Mouse (Mus musculus): ENCODE data around the gene Nr5a1. TPM values are rescaled to one million over a fixed set of nuclear protein-coding genes. Genes with fewer than 3 reads are reported as not detected.

Gene Nr5a1
- polyA plus RNA-seq, 1 experiment from 2014 or later, result not detected

DNA sequence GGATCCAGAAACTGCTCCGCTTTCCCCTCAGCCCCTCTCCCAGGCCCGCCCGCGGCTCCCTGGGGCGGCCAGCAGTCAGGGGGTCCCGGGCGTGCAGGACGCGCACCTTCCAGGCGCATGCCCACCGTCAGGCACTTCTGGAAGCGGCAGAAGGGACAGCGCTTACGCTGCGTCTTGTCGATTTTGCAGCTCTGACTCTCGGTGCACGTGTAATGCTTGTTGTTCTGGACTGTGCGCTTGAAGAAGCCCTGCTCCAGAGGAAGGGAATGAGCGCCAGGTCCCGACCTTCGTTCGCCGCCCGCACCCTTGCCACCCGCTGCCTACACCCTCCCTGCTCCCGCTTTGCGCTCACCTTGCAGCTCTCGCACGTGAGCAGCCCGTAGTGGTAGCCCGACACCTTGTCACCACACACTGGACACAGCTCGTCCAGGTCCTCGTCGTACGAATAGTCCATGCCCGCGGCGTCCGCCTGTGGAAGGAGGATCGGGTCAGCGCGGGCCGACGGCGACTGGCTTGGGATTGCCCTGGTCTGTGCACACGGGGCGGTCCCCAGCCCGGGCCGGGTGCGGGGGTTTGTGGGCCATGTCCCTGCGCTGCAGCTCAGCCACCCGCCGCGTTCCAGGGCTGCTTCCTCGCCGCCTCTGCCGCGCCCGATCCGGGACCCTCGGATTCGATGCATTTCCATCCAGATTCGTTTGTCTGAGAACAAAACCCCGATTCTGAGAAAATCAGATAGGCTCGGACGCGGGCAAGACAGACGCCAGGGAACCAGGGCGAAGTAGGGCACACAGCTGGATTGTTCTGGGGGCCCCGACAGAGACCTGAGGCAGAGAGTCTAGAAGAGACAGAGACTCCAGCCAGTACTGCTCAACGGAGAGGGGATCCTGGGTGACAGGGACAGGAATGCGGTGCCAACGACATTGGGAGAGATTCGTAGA lies 3.8 kb downstream of the Nr5a1 start:
- Histone ChIP-seq H3K4me2 (ENCODE audit: low read depth, low read length) (peak overlapping the region; percentile 15; the same call in 1 of the 2 replicates), H3K4me1 (ENCODE audit: control insufficient read depth, insufficient read depth, low read length) (peaks cover 9% of the 10 kb centered on the region; the same call in 1 of the 2 replicates), H3K27me3 (ENCODE audit: control insufficient read depth, insufficient read depth, low read length) (peaks cover 58% of the 10 kb centered on the region), H3K9me3 (ENCODE audit: control insufficient read depth, low read length) (no peaks in the 10 kb centered on the region), H3K27ac (ENCODE audit: low read depth, low read length) (no peak overlapping the region), H3K9ac (replicated peaks; ENCODE audit: low read depth, low read length) (no peak overlapping the region), H3K4me3 (ENCODE audit: low read depth, low read length) (0 out of 2 replicates have a peak overlapping the region, but pooled peaks have one; percentile 7), H3K36me3 (ENCODE audit: control insufficient read depth, insufficient read depth, low read length) (no peaks in the 10 kb centered on the region)
- under 1% methylated on average over 72 of the region's 75 CpGs for WGBS
- ATAC-seq (ENCODE audit: low read depth), result peak; percentile 31

DNA sequence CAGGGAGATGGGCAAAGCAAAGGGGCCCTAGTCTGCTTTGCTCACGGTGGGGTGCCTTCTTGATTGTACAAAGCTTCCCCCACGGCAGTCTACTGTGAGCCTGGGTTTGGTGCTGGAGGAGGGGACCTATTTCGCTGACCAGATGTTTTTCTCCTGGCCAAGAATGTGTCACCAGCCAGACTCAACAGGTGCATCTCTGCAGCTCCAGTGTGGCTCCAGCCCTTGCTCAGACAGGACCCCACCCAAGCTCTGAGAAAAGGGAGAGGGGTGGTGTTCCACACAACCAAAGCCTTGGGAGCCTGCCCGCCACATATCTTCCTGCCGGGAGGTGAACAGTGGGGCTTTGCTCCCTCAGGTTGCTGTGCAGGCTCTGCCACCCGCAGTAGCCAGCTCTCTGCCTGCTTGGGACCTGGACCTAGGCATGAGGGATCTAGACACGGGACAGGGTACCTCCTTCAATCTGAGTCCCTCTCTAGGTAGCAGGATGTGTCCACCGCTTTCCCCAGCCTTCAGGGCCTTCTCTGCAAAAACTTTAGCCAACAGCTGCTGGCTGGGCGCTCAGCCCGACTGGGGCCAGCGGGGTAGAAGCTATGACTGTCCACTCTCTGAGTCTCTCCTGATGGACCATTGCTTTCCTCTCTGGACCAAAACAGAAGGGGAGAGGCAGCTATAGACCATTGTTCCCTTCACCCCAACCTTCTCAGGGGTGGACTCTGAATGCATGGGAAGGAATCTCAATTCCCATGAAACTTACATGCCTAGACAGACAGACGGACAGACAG lies 5.2 kb downstream of the Nr5a1 start:
- ATAC-seq (ENCODE audit: low read depth), result no peak
- H3K27ac ChIP-seq (ENCODE audit: low read depth, low read length), result no peak overlapping the region
- H3K9me3 ChIP-seq (ENCODE audit: control insufficient read depth, low read length), result no peaks in the 10 kb centered on the region
- no peak overlapping the region for H3K9ac ChIP-seq (replicated peaks; ENCODE audit: low read depth, low read length)
- peaks cover 58% of the 10 kb centered on the region for H3K27me3 ChIP-seq (ENCODE audit: control insufficient read depth, insufficient read depth, low read length)
- WGBS, result 23% methylated on average over 12 of the region's 12 CpGs
- H3K4me2 ChIP-seq (ENCODE audit: low read depth, low read length), result no peak overlapping the region
- no peak overlapping the region for H3K4me3 ChIP-seq (ENCODE audit: low read depth, low read length)
- peaks cover 9% of the 10 kb centered on the region; the same call in 1 of the 2 replicates for H3K4me1 ChIP-seq (ENCODE audit: control insufficient read depth, insufficient read depth, low read length)
- no peaks in the 10 kb centered on the region for H3K36me3 ChIP-seq (ENCODE audit: control insufficient read depth, insufficient read depth, low read length)

DNA sequence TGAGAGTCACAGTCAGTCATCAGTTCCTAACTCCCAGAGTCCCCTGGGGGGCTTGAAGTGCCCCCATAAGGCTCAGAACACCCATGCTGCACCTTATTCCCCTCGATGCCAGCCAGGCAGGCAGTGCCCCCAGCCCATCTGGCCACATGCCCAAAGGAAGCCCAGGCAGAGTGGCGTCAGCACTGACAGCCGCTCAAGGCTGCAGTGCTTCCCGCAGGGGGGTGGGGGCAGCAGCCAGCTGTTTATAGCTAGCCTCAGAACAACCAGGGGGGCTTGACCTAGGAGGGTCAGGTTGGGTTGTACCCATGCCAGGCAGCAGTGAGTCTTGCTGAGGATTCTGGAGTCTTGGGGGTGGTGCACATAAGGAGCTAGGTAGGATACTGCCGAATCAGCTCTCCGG lies 7.7 kb downstream of the Nr5a1 start:
- no peaks in the 10 kb centered on the region for H3K9me3 ChIP-seq (ENCODE audit: control insufficient read depth, low read length)
- H3K27me3 ChIP-seq (ENCODE audit: control insufficient read depth, insufficient read depth, low read length), result peaks cover 42% of the 10 kb centered on the region
- no peak for ATAC-seq (ENCODE audit: low read depth)
- 39% methylated on average over 6 of the region's 6 CpGs for WGBS
- no peak overlapping the region for H3K27ac ChIP-seq (ENCODE audit: low read depth, low read length)
- no peak overlapping the region for H3K4me3 ChIP-seq (ENCODE audit: low read depth, low read length)
- H3K9ac ChIP-seq (replicated peaks; ENCODE audit: low read depth, low read length), result no peak overlapping the region
- H3K4me2 ChIP-seq (ENCODE audit: low read depth, low read length), result no peak overlapping the region
- H3K4me1 ChIP-seq (ENCODE audit: control insufficient read depth, insufficient read depth, low read length), result peaks cover 6% of the 10 kb centered on the region; the same call in 1 of the 2 replicates
- H3K36me3 ChIP-seq (ENCODE audit: control insufficient read depth, insufficient read depth, low read length), result no peaks in the 10 kb centered on the region

DNA sequence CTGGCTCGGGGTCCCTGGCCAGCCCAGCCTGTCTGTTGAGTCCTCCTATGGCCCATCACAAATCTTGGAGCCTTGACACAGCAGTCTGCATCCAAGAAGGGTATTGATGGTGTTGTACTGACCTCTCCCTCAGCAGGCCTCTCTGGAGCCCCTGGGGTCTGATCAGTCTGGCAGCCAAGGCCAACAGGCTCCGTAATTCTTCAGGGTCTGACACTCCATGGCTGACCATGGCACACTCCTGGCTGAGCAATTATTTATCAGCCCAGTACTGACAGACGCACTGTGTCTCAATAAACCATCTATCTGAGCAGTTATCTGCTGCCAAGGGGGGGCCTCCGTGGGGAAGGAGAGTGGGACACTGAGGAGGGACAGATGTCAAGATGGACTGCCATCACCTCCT lies 9.3 kb downstream of the Nr5a1 start:
- peaks cover 40% of the 10 kb centered on the region for H3K27me3 ChIP-seq (ENCODE audit: control insufficient read depth, insufficient read depth, low read length)
- no peak overlapping the region for H3K4me3 ChIP-seq (ENCODE audit: low read depth, low read length)
- no peaks in the 10 kb centered on the region for H3K4me1 ChIP-seq (ENCODE audit: control insufficient read depth, insufficient read depth, low read length)
- H3K9me3 ChIP-seq (ENCODE audit: control insufficient read depth, low read length), result no peaks in the 10 kb centered on the region
- 59% methylated on average over 4 of the region's 4 CpGs for WGBS
- H3K36me3 ChIP-seq (ENCODE audit: control insufficient read depth, insufficient read depth, low read length), result no peaks in the 10 kb centered on the region
- H3K27ac ChIP-seq (ENCODE audit: low read depth, low read length), result no peak overlapping the region
- ATAC-seq (ENCODE audit: low read depth), result no peak
- H3K9ac ChIP-seq (replicated peaks; ENCODE audit: low read depth, low read length), result no peak overlapping the region
- no peak overlapping the region for H3K4me2 ChIP-seq (ENCODE audit: low read depth, low read length)

DNA sequence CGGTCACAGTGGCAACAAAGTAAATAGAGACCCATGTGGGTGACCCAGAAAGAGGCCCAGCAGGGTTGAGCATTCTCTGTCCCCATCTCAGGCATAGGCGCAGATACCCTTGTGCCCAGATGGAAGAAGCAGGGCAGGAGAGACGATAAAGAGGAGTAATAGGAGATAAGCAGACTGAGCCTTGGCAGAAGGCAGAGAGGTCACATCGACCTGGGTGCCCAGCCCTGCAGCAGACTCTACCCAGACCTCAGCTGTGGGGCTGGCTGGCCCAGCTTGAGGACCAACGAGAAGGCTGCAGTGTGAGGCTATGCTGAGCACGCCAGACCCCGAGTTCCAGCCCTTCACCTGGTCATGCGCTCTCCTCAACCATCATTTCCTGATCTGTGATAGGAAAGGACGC lies 10.0 kb downstream of the Nr5a1 start:
- no peaks in the 10 kb centered on the region for H3K9me3 ChIP-seq (ENCODE audit: control insufficient read depth, low read length)
- peaks cover 33% of the 10 kb centered on the region for H3K27me3 ChIP-seq (ENCODE audit: control insufficient read depth, insufficient read depth, low read length)
- H3K9ac ChIP-seq (replicated peaks; ENCODE audit: low read depth, low read length), result no peak overlapping the region
- H3K4me2 ChIP-seq (ENCODE audit: low read depth, low read length), result no peak overlapping the region
- no peaks in the 10 kb centered on the region for H3K4me1 ChIP-seq (ENCODE audit: control insufficient read depth, insufficient read depth, low read length)
- no peak overlapping the region for H3K27ac ChIP-seq (ENCODE audit: low read depth, low read length)
- ATAC-seq (ENCODE audit: low read depth), result no peak
- no peak overlapping the region for H3K4me3 ChIP-seq (ENCODE audit: low read depth, low read length)
- H3K36me3 ChIP-seq (ENCODE audit: control insufficient read depth, insufficient read depth, low read length), result no peaks in the 10 kb centered on the region
- WGBS, result 82% methylated on average over 9 of the region's 9 CpGs

DNA sequence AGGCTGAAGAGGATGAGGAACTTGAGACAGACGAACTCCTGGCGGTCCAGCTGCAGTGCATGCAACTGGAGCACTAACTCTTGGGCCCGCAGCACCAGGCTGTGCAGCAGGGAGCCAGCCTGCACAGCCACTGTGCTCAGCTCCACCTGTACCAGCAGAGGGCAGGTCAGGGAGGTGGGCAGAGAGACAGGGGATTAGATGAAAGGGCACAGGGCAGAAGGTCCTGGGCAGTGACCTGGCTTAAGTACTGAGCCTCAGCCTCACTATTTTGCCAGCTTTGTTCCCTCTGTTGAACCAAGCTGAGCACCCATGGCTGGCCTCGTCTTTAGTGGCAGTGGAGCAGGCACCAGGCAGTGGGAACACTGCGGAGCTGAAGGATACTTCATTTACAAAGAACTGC lies 14.2 kb downstream of the Nr5a1 start:
- H3K4me2 ChIP-seq (ENCODE audit: low read depth, low read length), result no peak overlapping the region
- H3K9me3 ChIP-seq (ENCODE audit: control insufficient read depth, low read length), result no peaks in the 10 kb centered on the region
- H3K4me1 ChIP-seq (ENCODE audit: control insufficient read depth, insufficient read depth, low read length), result peaks cover 3% of the 10 kb centered on the region; the same call in 1 of the 2 replicates
- 76% methylated on average over 5 of the region's 5 CpGs for WGBS
- H3K4me3 ChIP-seq (ENCODE audit: low read depth, low read length), result no peak overlapping the region
- no peaks in the 10 kb centered on the region for H3K27me3 ChIP-seq (ENCODE audit: control insufficient read depth, insufficient read depth, low read length)
- no peak overlapping the region for H3K9ac ChIP-seq (replicated peaks; ENCODE audit: low read depth, low read length)
- no peaks in the 10 kb centered on the region for H3K36me3 ChIP-seq (ENCODE audit: control insufficient read depth, insufficient read depth, low read length)
- ATAC-seq (ENCODE audit: low read depth), result no peak
- no peak overlapping the region for H3K27ac ChIP-seq (ENCODE audit: low read depth, low read length)

DNA sequence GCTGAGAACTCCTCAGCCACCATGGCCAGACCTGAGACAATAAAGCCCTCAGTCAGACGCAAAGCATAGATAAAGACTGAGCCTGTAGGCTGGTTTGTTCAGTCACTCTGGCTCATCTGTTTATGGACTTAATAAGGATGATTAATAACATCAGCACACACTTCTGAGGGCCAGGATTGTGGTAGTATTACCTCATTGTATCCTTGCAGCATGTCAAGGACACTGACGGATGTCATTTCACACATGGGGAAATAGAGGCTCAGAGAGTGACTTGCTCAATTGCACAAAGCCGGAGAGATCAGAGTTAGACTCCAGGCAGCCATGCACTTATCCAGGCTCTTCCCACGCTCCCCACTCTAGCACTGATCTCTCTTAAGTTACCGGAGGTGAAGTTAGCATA lies 15.7 kb downstream of the Nr5a1 start:
- H3K9me3 ChIP-seq (ENCODE audit: control insufficient read depth, low read length), result no peaks in the 10 kb centered on the region
- H3K4me3 ChIP-seq (ENCODE audit: low read depth, low read length), result no peak overlapping the region
- H3K27me3 ChIP-seq (ENCODE audit: control insufficient read depth, insufficient read depth, low read length), result no peaks in the 10 kb centered on the region
- ATAC-seq (ENCODE audit: low read depth), result no peak
- no peaks in the 10 kb centered on the region for H3K36me3 ChIP-seq (ENCODE audit: control insufficient read depth, insufficient read depth, low read length)
- H3K4me2 ChIP-seq (ENCODE audit: low read depth, low read length), result no peak overlapping the region
- no peak overlapping the region for H3K9ac ChIP-seq (replicated peaks; ENCODE audit: low read depth, low read length)
- WGBS, result 92% methylated on average over 5 of the region's 5 CpGs
- H3K4me1 ChIP-seq (ENCODE audit: control insufficient read depth, insufficient read depth, low read length), result peaks cover 3% of the 10 kb centered on the region; the same call in 1 of the 2 replicates
- no peak overlapping the region for H3K27ac ChIP-seq (ENCODE audit: low read depth, low read length)

DNA sequence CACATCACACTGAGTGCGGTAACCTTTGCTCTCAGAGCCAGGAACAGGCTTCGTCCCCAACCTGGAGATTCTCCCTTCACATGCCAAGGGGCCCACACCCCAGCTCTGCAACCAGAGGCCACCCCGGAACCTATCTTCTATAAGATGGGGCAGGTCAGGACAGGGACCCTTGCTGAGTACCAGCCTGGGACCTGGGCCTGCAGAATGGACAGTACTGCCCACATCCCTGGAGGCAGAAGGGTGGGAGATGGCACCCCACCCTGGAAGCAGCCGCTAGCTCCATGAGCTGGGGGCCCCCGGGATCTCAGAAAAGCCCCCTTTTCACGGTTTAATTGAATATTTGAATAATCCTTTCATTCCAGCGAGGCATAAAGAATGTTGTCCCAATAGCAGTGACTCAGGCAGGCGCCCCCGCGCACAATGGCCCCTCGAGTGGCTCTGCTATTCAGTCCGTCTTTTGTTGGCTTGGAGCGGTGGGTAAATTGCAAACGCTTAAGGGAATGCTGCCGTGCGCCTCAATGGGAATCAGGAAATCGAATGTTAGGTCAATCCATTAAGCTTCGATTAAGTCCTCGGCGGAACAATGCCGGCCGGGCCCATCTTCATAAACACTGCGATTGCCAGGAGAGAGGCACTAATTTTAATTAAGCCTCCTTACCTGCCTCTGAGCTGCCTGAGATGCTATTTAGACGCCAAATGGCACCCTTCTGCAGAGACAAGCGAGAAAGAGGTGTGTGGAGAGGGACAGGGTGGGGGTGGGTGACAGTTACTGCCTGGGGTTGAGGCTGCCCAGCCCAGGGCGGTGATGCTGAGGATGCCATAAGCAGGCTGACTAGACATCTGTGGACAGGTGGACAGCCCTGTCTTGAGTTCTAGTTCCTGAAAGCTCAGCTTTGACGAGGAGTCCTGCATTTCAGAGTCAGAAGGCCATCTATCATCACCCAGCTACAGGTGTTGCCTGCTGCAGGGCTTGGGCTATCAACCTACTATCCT lies 16.9 kb downstream of the Nr5a1 start:
- Histone ChIP-seq H3K4me1 (ENCODE audit: control insufficient read depth, insufficient read depth, low read length) (peaks cover 3% of the 10 kb centered on the region; the same call in 1 of the 2 replicates), H3K27ac (ENCODE audit: low read depth, low read length) (no peak overlapping the region), H3K9me3 (ENCODE audit: control insufficient read depth, low read length) (no peaks in the 10 kb centered on the region), H3K27me3 (ENCODE audit: control insufficient read depth, insufficient read depth, low read length) (no peaks in the 10 kb centered on the region), H3K9ac (replicated peaks; ENCODE audit: low read depth, low read length) (no peak overlapping the region; the same call in 1 of the 2 replicates), H3K4me3 (ENCODE audit: low read depth, low read length) (no peak overlapping the region), H3K36me3 (ENCODE audit: control insufficient read depth, insufficient read depth, low read length) (no peaks in the 10 kb centered on the region), H3K4me2 (ENCODE audit: low read depth, low read length) (no peak overlapping the region)
- WGBS, result 20% methylated on average over 27 of the region's 27 CpGs
- no peak for ATAC-seq (ENCODE audit: low read depth)

Measured in neural tube, embryonic 14.5 days (tissue).